Mouse (Mus musculus): ENCODE measurements around the gene Sez6l.

Gene Sez6l

GRCm38 (mm10) chr5:112496753-112497369 is 80.1 kb downstream of the Sez6l start:
- DNase-seq = peak; percentile 62 to 63

DNA sequence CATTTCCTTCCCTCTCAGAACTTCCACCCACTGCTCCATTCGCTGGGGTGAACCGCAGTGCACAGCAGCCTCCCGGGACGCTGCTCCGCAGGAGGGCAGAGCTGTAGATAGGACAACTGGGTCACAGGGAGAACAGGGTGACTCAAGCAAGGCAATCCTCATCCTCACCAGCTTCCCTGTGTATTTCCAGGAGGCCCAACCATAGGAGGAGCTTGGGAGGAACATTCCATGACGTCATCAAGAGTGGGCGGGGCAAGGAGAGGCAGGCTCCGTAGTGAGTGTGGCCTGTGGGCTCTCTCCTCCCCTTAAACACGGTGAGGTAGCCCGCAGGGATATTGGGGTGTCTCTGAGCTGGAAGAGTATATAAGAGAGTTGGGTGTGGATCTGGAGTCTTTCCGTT is 83.5 kb downstream of the Sez6l start:
- peak in 1 of 2 experiments; percentile 58 for DNase-seq

DNA sequence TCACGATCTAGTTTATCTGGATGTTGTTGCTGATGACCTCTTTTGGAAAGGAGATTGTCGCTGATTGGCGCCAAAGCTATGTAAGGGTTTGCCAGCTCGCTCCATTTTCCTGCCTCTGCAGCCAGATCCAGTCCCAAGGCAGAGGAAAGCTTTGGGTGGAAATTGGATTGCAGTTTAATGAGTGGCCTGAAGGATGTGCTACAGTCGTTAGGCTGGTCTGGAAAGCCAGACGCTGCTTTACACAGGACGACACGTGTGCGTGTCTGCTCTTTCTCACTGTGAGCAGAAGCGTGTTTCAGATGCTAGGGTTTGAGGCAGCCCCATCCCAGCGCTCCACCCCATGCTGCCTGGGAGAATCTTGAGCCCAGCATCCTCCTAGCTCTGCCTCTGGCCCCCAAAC is 85.5 kb downstream of the Sez6l start:
- DNase-seq = peak in 1 of 2 experiments; percentile 50

- DNase-seq = no peak
Observed at GRCm38 (mm10) chr5:112488101-112488776, 88.7 kb downstream of the Sez6l start.

GRCm38 (mm10) chr5:112487504-112487903 is 89.5 kb downstream of the Sez6l start:
- no peak for DNase-seq

GRCm38 (mm10) chr5:112486415-112486814 is 90.6 kb downstream of the Sez6l start:
- DNase-seq = no peak

- DNase-seq = peak; percentile 87 to 91
Observed at GRCm38 (mm10) chr5:112484924-112485715, 91.9 kb downstream of the Sez6l start.

- no peak for DNase-seq
Observed at GRCm38 (mm10) chr5:112483030-112483429, 94.0 kb downstream of the Sez6l start.

GRCm38 (mm10) chr5:112482551-112482950 is 94.4 kb downstream of the Sez6l start:
- peak; percentile 47 to 54 for DNase-seq

GRCm38 (mm10) chr5:112481946-112482410 is 95.0 kb downstream of the Sez6l start:
- DNase-seq = no peak

GRCm38 (mm10) chr5:112473453-112473852 is 103.5 kb downstream of the Sez6l start:
- no peak for DNase-seq

DNA sequence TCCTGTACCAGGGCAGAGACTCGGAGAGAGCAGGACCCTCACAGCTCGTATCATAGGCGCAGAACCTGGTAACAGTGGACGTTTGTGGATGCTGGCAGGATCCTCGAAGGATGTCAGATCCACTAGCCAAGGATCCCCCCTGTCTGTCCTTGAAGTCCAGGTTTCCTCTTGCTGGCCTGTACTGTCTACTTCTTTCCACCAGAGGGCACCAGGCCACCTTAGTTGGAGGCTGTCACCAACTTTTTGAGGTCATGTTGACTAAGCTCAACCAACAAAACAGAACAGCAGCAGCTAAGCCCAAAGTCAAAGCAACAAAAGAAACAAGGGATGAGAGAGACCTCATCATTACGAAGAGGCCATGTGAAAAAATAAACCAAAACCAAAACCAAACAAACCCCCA is 106.8 kb downstream of the Sez6l start:
- peak; percentile 80 to 84 for DNase-seq

DNA sequence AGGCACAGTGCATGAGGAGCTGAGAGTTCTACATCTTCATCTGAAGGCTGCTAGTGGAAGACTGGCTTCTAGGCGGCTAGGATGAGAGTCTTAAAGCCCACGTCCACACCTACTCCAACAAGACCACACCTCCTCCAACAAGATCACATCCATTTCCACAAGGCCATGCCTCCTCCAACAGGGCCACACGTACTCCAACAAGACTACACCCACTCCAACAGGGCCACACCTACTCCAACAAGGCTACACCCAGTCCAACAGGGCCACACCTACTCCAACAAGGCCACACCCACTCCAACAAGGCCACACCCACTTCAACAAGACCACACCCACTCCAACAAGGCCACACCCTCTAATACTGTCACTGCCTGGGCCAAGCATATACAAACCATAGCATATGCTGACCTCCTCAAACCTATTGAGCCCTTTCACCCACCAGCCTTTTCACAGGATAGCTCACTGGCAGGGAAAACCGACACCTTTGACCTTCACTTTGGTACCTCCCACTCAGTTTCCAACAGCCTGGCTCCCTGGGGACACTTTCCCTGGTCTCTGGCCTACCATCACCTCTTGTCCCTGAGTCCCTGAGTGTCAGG is 107.9 kb downstream of the Sez6l start:
- DNase-seq = no peak

DNA sequence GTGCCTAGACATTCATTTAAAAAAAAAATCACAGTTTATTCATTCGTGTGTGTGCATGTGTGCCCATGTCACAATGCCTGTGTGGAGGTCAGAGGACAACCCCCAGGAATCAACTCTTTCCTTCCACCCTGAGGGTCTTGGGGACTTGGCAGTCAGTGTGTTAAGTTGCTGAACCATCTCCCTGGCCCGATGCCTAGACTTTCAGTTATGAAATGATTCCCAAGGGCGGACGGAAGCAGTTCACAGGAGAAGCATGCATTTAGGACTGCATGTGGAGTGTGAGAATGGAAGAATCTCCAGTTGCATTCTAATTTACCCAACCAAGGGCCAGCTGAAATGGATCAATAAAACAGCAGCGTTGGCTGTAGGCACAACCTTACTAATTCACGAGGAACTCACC is 110.7 kb downstream of the Sez6l start:
- no peak for DNase-seq

DNA sequence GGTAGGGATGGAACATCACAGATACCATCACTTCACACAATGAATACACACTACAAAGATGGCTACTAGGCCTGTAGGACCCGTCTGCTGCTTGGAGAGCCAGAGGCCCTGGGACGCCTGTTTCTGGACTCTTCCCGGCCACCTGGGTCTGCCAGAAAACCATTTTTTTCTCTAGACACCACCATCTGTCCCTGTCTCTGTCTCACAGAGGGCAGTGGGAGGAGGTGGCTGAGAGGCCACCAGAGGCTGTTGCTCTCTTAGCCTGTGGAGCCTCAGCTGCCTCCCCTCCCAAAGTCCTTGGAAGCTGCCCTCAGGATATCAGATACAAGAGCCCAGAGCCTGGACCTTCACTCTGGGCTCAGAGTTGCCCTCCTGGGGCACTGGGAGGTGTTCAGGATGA is 117.1 kb downstream of the Sez6l start:
- DNase-seq = peak; percentile 73 to 79

DNA sequence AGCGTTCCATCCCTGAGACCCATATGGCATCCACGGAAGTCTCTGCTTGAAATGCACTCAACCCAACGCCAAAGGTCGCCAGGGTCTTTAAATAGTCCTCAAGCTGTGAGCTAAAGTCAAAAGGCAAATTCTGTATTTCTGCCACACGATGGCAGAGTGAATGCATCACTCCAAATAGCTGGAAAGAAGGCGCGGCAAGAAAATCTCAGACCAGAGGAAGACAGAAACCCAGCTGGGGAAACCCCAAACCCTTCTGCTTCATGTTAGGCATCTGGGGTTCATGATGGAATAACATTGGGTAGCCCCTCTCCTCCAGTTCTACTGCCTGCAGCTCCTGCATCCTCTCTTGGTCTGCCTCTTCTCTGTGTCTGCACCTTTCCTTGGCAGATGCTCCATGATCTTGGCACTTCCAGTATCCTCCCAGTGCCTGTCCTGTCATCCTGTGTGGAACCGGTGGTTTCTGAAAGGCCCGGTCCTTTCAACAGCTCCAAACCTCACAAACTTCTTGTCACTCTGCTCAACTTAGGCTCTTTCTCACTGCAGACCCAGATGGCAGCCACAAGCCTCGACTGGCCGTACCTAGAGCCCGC is 121.9 kb downstream of the Sez6l start:
- peak; percentile 46 to 54 for DNase-seq

- no peak for DNase-seq
Observed at GRCm38 (mm10) chr5:112453088-112453487, 123.9 kb downstream of the Sez6l start.

DNA sequence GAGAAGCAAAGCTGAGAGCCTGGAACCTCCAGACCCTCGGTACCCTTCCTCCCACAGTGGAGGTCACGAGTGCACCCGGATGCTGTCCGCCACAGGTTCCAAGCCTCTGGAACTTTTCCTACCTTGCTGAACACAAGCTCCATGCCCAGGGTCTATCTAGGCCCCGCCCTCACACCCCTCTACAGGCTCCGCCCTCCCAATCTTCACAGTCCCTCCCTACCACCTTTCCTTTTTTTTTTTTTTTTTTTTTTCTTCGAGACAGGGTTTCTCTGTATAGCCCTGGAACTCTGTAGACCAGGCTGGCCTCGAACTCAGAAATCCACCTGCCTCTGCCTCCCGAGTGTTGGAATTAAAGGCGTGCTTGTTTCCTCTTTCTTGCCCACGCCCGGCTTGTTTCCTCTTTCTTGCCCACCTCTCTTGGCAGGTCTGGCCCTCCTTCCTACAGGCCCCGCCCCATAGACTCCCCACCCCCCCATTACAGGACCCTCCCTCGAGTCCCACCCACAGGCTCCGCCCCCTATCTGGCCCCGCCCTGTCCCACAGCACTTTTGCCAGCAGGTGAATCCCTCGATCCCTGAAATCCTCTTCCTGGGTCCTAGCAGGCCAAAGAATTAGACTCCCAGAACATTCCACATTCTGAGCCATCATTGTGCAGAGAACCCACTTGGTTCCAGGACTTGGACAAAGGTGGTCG is 128.1 kb downstream of the Sez6l start, which contains the start of gene Gm6588:
TSS of gene Gm6588 (plus strand) at position 680 of the 694 bp plus-strand sequence.
- no peak for DNase-seq

DNA sequence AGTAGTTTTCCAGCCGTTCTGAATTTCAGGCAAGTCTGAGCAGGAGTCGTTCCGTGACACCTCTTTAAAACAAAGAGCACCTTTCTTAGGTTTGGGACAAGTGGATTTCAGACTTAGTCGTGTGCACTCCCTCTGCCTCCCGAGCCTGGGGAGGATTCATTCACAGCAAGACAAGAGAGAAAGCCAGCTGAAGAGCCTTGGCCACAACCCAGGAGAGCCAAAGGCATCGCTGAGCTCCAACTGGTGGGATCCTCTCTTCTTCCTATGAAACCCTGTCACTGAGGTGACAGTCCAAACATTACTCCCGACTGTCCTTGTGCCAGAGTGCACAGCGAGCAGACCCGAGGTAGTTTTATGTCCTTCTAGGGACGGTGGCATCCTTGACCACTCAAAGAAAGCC is 138.4 kb downstream of the Sez6l start:
- peak; percentile 44 to 54 for DNase-seq

DNA sequence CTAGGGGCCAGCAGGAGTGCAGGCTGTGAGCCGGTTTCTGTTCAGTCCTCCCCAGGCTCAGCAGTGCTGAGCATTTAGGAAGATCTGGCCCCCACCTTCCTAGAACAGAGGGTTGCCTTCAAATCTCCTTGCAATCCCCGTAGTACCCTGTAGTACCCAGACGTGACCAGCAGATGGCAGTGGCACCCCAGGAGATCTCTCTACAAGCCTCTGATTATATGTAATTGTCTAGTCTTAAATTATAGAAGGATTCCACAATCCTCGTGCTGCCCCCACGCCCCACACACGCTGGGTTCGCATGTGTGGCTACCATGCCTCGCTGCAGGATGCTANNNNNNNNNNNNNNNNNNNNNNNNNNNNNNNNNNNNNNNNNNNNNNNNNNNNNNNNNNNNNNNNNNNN is 144.0 kb downstream of the Sez6l start:
- peak; percentile 89 to 90 for DNase-seq

DNA sequence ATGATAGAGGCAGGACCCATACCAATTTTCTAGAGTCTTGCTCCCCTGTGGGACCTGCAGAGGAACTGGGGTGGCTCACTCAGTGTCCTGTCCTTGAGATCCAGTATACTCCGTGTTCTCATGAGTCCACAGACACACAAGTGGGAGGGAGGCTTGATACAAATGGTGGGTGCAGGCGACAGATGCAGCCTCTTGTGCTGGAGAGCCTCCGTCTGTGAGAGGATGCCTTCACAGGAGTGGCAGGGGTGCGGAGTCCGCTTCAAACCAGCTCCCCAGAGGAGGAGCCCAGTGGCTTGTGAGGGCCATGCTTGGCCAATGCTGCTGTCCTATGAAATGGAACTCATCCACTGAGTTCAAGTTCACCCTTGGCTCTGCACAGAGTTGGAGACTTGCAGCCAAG is 145.0 kb downstream of the Sez6l start:
- no peak for DNase-seq

DNA sequence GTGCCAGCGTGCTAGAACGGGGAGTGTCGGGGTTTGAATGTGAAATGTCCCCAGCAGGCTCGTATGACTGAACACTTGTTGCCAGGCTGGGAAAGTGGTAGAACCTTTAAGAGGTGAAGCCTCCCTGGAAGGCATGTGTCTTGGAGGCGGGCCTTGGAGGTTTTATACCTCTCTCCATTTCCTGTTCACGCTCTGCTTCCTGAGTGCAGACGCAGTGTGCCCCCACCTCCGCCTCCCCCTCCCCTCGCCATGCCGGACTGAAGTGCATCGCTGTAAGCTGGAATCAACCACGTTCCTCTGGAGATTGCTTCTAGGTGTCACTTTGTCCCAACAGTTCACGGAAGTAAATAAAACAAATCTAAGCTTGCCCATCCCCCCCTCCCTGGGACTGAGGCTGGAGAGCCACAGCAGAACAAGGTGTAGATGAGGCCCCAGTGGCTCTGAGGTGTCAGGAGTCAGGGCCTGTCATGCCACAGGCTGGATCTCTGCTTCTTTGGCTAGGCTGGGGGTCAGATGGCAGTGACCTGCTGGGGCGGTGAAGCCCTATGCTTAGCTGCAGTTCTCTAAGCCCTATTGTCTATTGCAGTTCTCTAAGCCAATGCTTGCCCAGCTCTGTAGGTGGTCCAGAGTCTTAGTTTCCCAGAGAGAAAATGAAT is 145.7 kb downstream of the Sez6l start:
- DNase-seq = no peak
